ENCODE assay signal across 17 mouse cellular contexts in the genomic region with DNA sequence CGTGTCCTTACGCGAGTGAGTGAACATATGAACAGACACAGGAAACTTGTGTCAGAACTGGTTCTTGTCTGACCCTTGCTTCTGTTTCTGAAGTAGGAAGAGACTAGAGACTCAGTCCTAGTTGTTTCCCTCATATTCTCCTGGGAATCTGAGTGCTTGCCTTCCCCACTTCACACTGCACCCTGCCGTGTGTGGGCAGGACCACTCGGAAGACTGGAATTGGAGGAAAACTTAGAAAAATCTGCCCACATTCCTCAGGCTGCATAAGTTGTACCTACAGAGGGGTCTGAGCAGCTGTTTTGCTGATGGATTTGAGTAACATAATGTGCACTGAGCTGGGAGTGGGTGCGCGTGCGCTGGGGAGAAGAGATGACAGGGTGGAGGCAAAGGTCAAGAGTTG.
DNase-seq lines count a peak whose midpoint lies in the region; ATAC-seq and TF ChIP-seq lines count a peak whose summit lies in the region.
"Had no signal": no experiment of that assay in that cellular context is flagged by ENCODE, and none has a peak within 500 bp of the region (broad histone marks: within the 10 kb centered on the region; RNA-seq: fewer than 3 reads in every experiment).

No protein-coding gene starts in this region.

- H3K9me3 ChIP-seq in lung, embryonic 14.5 days (ENCODE audit: low read depth, low read length) = no peaks in the 10 kb centered on the region
- H3K9me3 ChIP-seq: embryonic facial prominence, embryonic 12.5 days; embryonic facial prominence, embryonic 15.5 days; G1E; hindbrain, embryonic 12.5 days had no signal

- H3K27ac ChIP-seq in gastrocnemius, adult 2 months = peak overlapping the region; percentile 1; the same call in 1 of the 2 replicates
- H3K27ac ChIP-seq in layer of hippocampus, adult 2 months = peak overlapping the region; percentile 37
- no peak overlapping the region for H3K27ac ChIP-seq in lung, embryonic 14.5 days (ENCODE audit: low read depth)
- H3K27ac ChIP-seq: embryonic facial prominence, embryonic 12.5 days; embryonic facial prominence, embryonic 15.5 days; heart, adult 2 months; hindbrain, embryonic 12.5 days; hindbrain, postnatal 0 days had no signal

- WGBS in lung, embryonic 14.5 days = 89% methylated on average over 8 of the region's 8 CpGs

- no peaks in the 10 kb centered on the region for H3K27me3 ChIP-seq in lung, embryonic 14.5 days (ENCODE audit: insufficient read depth, low read length)
- H3K27me3 ChIP-seq: CH12.LX; embryonic facial prominence, embryonic 12.5 days; embryonic facial prominence, embryonic 15.5 days; hindbrain, embryonic 12.5 days had no signal

- peak overlapping the region; percentile 48 for H3K4me3 ChIP-seq in gastrocnemius, adult 2 months
- H3K4me3 ChIP-seq in layer of hippocampus, adult 2 months = no peak overlapping the region
- H3K4me3 ChIP-seq in lung, embryonic 14.5 days (ENCODE audit: low read depth, low read length) = no peak overlapping the region
- H3K4me3 ChIP-seq: embryonic facial prominence, embryonic 12.5 days; embryonic facial prominence, embryonic 15.5 days; heart, adult 2 months; hindbrain, embryonic 12.5 days had no signal

- no peak overlapping the region for H3K9ac ChIP-seq in lung, embryonic 14.5 days
- H3K9ac ChIP-seq: embryonic facial prominence, embryonic 12.5 days; embryonic facial prominence, embryonic 15.5 days; forebrain, postnatal 0 days; hindbrain, embryonic 12.5 days had no signal

- H3K4me1 ChIP-seq in lung, embryonic 14.5 days (ENCODE audit: insufficient read depth) = no peaks in the 10 kb centered on the region
- H3K4me1 ChIP-seq: embryonic facial prominence, embryonic 15.5 days had no signal

- ATAC-seq in lung, embryonic 14.5 days (ENCODE audit: insufficient read depth) = 0 out of 2 replicates have a peak, but pooled peaks have one; percentile 24
- ATAC-seq: forebrain, postnatal 0 days; hindbrain, postnatal 0 days; Patski had no signal

- no peaks in the 10 kb centered on the region for H3K36me3 ChIP-seq in lung, embryonic 14.5 days (ENCODE audit: insufficient read depth)
- H3K36me3 ChIP-seq: embryonic facial prominence, embryonic 12.5 days; embryonic facial prominence, embryonic 15.5 days; G1E; hindbrain, embryonic 12.5 days had no signal

- TF ChIP-seq CTCF in gastrocnemius, adult 2 months (IDR thresholded peaks at IDR 0.05) = no peak
- TF ChIP-seq CTCF in layer of hippocampus, adult 2 months (conservative IDR thresholded peaks at IDR 0.05) = no peak
- TF ChIP-seq CTCF in lung, embryonic 14.5 days (IDR thresholded peaks at IDR 0.05; ENCODE audit: low read depth) = no peak

- H3K4me2 ChIP-seq in lung, embryonic 14.5 days = no peak overlapping the region
- H3K4me2 ChIP-seq: embryonic facial prominence, embryonic 12.5 days; embryonic facial prominence, embryonic 15.5 days; heart, embryonic 11.5 days; hindbrain, embryonic 12.5 days had no signal

- no peak for DNase-seq in gastrocnemius, adult 2 months
- no peak for DNase-seq in gastrocnemius, postnatal 25 days
- DNase-seq in layer of hippocampus, adult 2 months (ENCODE audit: low spot score in 2 of 2) = no peak
- no peak for DNase-seq in layer of hippocampus, adult 11-12 months (ENCODE audit: low spot score)
- no peak for DNase-seq in lung, embryonic 14.5 days
- DNase-seq in lung, postnatal 36 days = no peak
- peak; percentile 56 for DNase-seq in brain, adult 2 months (ENCODE audit: low read depth, low spot score)

- intact Hi-C loops in gastrocnemius, adult 2 months (cut with DNase I) = loop anchor here (2.0 kb wide), 2 partner anchors 132 to 656 kb away; no protein-coding TSS in a partner anchor
